Mouse (Mus musculus) midbrain, embryonic 11.5 days (tissue): Measurements from ENCODE around the gene Atxn1. TPM values are rescaled to one million over a fixed set of nuclear protein-coding genes. Genes with fewer than 3 reads are reported as not detected.

Experiments used
- ATAC-seq: fragments of 200-750 bp; cut with Nextera tagmentation; 2 replicates; pipeline ENCODE4 v1.8.0; 2017; ENCODE audit warnings: moderate TSS enrichment, moderate library complexity; ENCODE audit not compliant: low FRiP score
- DNase-seq: peaks from one replicate; pipeline ENCODE4 v3.0.0; 2015; ENCODE audit warnings: low spot score; ENCODE audit errors: missing footprints
- H3K27ac ChIP-seq: fragments of 300-500 bp; sonication (generic); 2 replicates; pipeline ENCODE4 v1.5.1; 2014; ENCODE audit warnings: low read depth, low read length
- H3K27me3 ChIP-seq: fragments of 300-500 bp; sonication (generic); 2 replicates; pipeline ENCODE4 v1.6.1; 2014; ENCODE audit warnings: mild to moderate bottlenecking, low read length, moderate library complexity, mixed read lengths; ENCODE audit not compliant: control insufficient read depth, insufficient read depth
- H3K36me3 ChIP-seq: fragments of 300-500 bp; sonication (generic); 2 replicates; pipeline ENCODE4 v1.6.1; 2014; ENCODE audit warnings: mild to moderate bottlenecking, low read length, moderate library complexity, mixed read lengths; ENCODE audit not compliant: control insufficient read depth, insufficient read depth
- H3K4me1 ChIP-seq: fragments of 300-500 bp; sonication (generic); 2 replicates; pipeline ENCODE4 v1.6.1; 2014; ENCODE audit warnings: low read length; ENCODE audit not compliant: control insufficient read depth, insufficient read depth
- H3K4me2 ChIP-seq: fragments of 300-500 bp; sonication (generic); 2 replicates; pipeline ENCODE4 v1.6.1; 2014; ENCODE audit warnings: mild to moderate bottlenecking, moderate library complexity
- H3K4me3 ChIP-seq: fragments of 300-500 bp; sonication (generic); 2 replicates; pipeline ENCODE4 v1.5.1; 2014; ENCODE audit warnings: low read depth, low read length
- H3K9ac ChIP-seq: fragments of 300-500 bp; sonication (generic); 2 replicates; pipeline ENCODE4 v1.6.1; 2014; ENCODE audit warnings: low read length
- H3K9me3 ChIP-seq: fragments of 300-500 bp; sonication (generic); 2 replicates; pipeline ENCODE4 v1.6.1; 2016; ENCODE audit warnings: low read length; ENCODE audit not compliant: control insufficient read depth
- WGBS: fragments of 180-500 bp; shearing (Covaris S2); extraction: QIAGEN DNeasy Blood & Tissue Kit; methylation state at CpG from one replicate; pipeline ENCODE4 v1.1.7; 2014; 5-methylcytosine and 5-hydroxymethylcytosine counted together
- polyA plus RNA-seq: library from polyadenylated mRNA; unstranded; fragments of >200 nt; fragmentation: Nextera tagmentation; extraction: Ambion mirVana; gene quantifications from 2 replicates; pipeline ENCODE4 v1.2.1, GENCODE M21; 2014

Atxn1 gene
- polyA plus RNA-seq, 1 experiment from 2014 or later, result 1.7 TPM

- 81% methylated on average over 7 of the region's 7 CpGs for WGBS
- no peak for ATAC-seq
Measured at GRCm38 (mm10) chr13:45911848-45912247, 53.0 kb downstream of the Atxn1 start.

GRCm38 (mm10) chr13:45911069-45911468 is 53.7 kb downstream of the Atxn1 start:
- H3K36me3 ChIP-seq, result no peaks in the 10 kb centered on the region
- H3K27ac ChIP-seq, result no peak overlapping the region
- no peak overlapping the region for H3K4me3 ChIP-seq
- H3K9me3 ChIP-seq, result no peaks in the 10 kb centered on the region
- DNase-seq (no peak), ATAC-seq (no peak)
- H3K27me3 ChIP-seq, result no peaks in the 10 kb centered on the region
- H3K4me1 ChIP-seq, result no peaks in the 10 kb centered on the region
- WGBS, result 90% methylated on average over 5 of the region's 5 CpGs
- H3K4me2 ChIP-seq, result no peak overlapping the region
- H3K9ac ChIP-seq, result no peak overlapping the region

More at GRCm38 (mm10) chr13:45911848-45912247, 53.0 kb downstream of the Atxn1 start:
- no peak overlapping the region for H3K9ac ChIP-seq
- no peaks in the 10 kb centered on the region for H3K4me1 ChIP-seq
- no peaks in the 10 kb centered on the region for H3K36me3 ChIP-seq
- no peak overlapping the region for H3K27ac ChIP-seq
- no peak overlapping the region for H3K4me2 ChIP-seq
- H3K27me3 ChIP-seq, result no peaks in the 10 kb centered on the region
- no peak overlapping the region for H3K4me3 ChIP-seq
- no peak for DNase-seq
- no peaks in the 10 kb centered on the region for H3K9me3 ChIP-seq

GRCm38 (mm10) chr13:45910348-45910747 is 54.5 kb downstream of the Atxn1 start:
- Histone ChIP-seq H3K36me3 (no peaks in the 10 kb centered on the region), H3K9me3 (no peaks in the 10 kb centered on the region), H3K4me1 (no peaks in the 10 kb centered on the region), H3K27ac (no peak overlapping the region), H3K9ac (no peak overlapping the region), H3K27me3 (no peaks in the 10 kb centered on the region), H3K4me2 (no peak overlapping the region), H3K4me3 (no peak overlapping the region)
- 89% methylated on average over 7 of the region's 7 CpGs for WGBS
- no peak for ATAC-seq
- DNase-seq, result no peak

GRCm38 (mm10) chr13:45907181-45907691 is 57.6 kb downstream of the Atxn1 start:
- Histone ChIP-seq H3K27ac (no peak overlapping the region), H3K4me2 (no peak overlapping the region), H3K4me3 (no peak overlapping the region), H3K9ac (no peak overlapping the region), H3K27me3 (no peaks in the 10 kb centered on the region), H3K4me1 (0 out of 2 replicates have a peak, but pooled peaks cover 2% of the 10 kb centered on the region), H3K9me3 (no peaks in the 10 kb centered on the region), H3K36me3 (no peaks in the 10 kb centered on the region)
- no peak for ATAC-seq
- DNase-seq, result no peak
- WGBS, result 89% methylated on average over 6 of the region's 6 CpGs

- DNase-seq, result no peak
- H3K36me3 ChIP-seq, result no peaks in the 10 kb centered on the region
- no peak overlapping the region for H3K9ac ChIP-seq
- no peak overlapping the region for H3K27ac ChIP-seq
- no peak overlapping the region for H3K4me3 ChIP-seq
- no peaks in the 10 kb centered on the region for H3K27me3 ChIP-seq
- no peaks in the 10 kb centered on the region for H3K9me3 ChIP-seq
- no peak overlapping the region for H3K4me2 ChIP-seq
- no peak for ATAC-seq
- 0 out of 2 replicates have a peak, but pooled peaks cover 2% of the 10 kb centered on the region for H3K4me1 ChIP-seq
- 70% methylated on average over 10 of the region's 10 CpGs for WGBS
Measured at GRCm38 (mm10) chr13:45906438-45907166, 58.2 kb downstream of the Atxn1 start.

GRCm38 (mm10) chr13:45904955-45905354 is 59.9 kb downstream of the Atxn1 start:
- DNase-seq (no peak), ATAC-seq (no peak)
- Histone ChIP-seq H3K9ac (no peak overlapping the region), H3K27me3 (no peaks in the 10 kb centered on the region), H3K9me3 (no peaks in the 10 kb centered on the region), H3K36me3 (no peaks in the 10 kb centered on the region), H3K4me2 (no peak overlapping the region), H3K4me3 (no peak overlapping the region), H3K27ac (no peak overlapping the region), H3K4me1 (0 out of 2 replicates have a peak, but pooled peaks cover 2% of the 10 kb centered on the region)
- whole genome bisulfite sequencing, result 51% methylated on average over 4 of the region's 4 CpGs

GRCm38 (mm10) chr13:45904456-45904855 is 60.4 kb downstream of the Atxn1 start:
- ATAC-seq, result no peak
- Histone ChIP-seq H3K9ac (no peak overlapping the region), H3K4me2 (no peak overlapping the region), H3K4me3 (no peak overlapping the region), H3K4me1 (0 out of 2 replicates have a peak, but pooled peaks cover 2% of the 10 kb centered on the region), H3K9me3 (no peaks in the 10 kb centered on the region), H3K27ac (no peak overlapping the region), H3K27me3 (no peaks in the 10 kb centered on the region), H3K36me3 (no peaks in the 10 kb centered on the region)
- DNase-seq, result no peak
- WGBS, result 79% methylated on average over 4 of the region's 4 CpGs

- no peak overlapping the region for H3K9ac ChIP-seq
- H3K4me1 ChIP-seq, result 0 out of 2 replicates have a peak, but pooled peaks cover 2% of the 10 kb centered on the region
- no peaks in the 10 kb centered on the region for H3K36me3 ChIP-seq
- H3K4me3 ChIP-seq, result no peak overlapping the region
- ATAC-seq (no peak), DNase-seq (no peak)
- H3K9me3 ChIP-seq, result no peaks in the 10 kb centered on the region
- no peaks in the 10 kb centered on the region for H3K27me3 ChIP-seq
- no peak overlapping the region for H3K4me2 ChIP-seq
- H3K27ac ChIP-seq, result no peak overlapping the region
- WGBS, result 75% methylated on average over 12 of the region's 12 CpGs
Measured at GRCm38 (mm10) chr13:45903519-45904274, 61.1 kb downstream of the Atxn1 start.

GRCm38 (mm10) chr13:45902457-45902856 is 62.4 kb downstream of the Atxn1 start:
- no peak for ATAC-seq

More at GRCm38 (mm10) chr13:45902457-45902856, 62.4 kb downstream of the Atxn1 start:
- no peaks in the 10 kb centered on the region for H3K36me3 ChIP-seq
- H3K9me3 ChIP-seq, result no peaks in the 10 kb centered on the region
- no peaks in the 10 kb centered on the region for H3K27me3 ChIP-seq
- DNase-seq, result no peak
- H3K9ac ChIP-seq, result no peak overlapping the region
- H3K4me2 ChIP-seq, result no peak overlapping the region
- WGBS, result 92% methylated on average over 5 of the region's 5 CpGs
- 0 out of 2 replicates have a peak, but pooled peaks cover 2% of the 10 kb centered on the region for H3K4me1 ChIP-seq
- no peak overlapping the region for H3K27ac ChIP-seq
- no peak overlapping the region for H3K4me3 ChIP-seq
